Mouse (Mus musculus) G1E-ER4 (cell line): ENCODE measurements at regions not wholly inside any gene's neighbourhood (a gene's known extent, or its start where the extent isn't known, plus 50 kb on each side); places are given as distances from the start of the nearest gene placed in this dataset.

Experiments
- GATA1 ChIP-seq: IDR thresholded peaks from one replicate; pipeline ENCODE4 v1.8.0; 2012; ENCODE audit warnings: low read length, inconsistent platforms

- TF ChIP-seq GATA1 = no peak
Measured at GRCm38 (mm10) chr15:17963240-17964209, 855.2 kb upstream of the Cdh10 start.

- TF ChIP-seq GATA1 = no peak
Measured at GRCm38 (mm10) chr15:17987763-17988162, 831.0 kb upstream of the Cdh10 start.

GRCm38 (mm10) chr15:18032626-18033025 lies 786.1 kb upstream of the Cdh10 start:
- no peak for TF ChIP-seq GATA1

- TF ChIP-seq GATA1 = no peak
Measured at GRCm38 (mm10) chr15:18052219-18053030, 766.3 kb upstream of the Cdh10 start.

- no peak for TF ChIP-seq GATA1
Measured at GRCm38 (mm10) chr15:18065515-18065914, 753.2 kb upstream of the Cdh10 start.

- no peak for TF ChIP-seq GATA1
Measured at GRCm38 (mm10) chr15:18079644-18080043, 739.1 kb upstream of the Cdh10 start.
